Mouse (Mus musculus) testis, adult 2 months (tissue): Measurements from ENCODE around the gene Xpo4. TPM values are rescaled to one million over a fixed set of nuclear protein-coding genes. Genes with fewer than 3 reads are reported as not detected.

Experiments
- H3K27ac ChIP-seq: fragments of 200-500 bp; 2 replicates; pipeline ENCODE4 v1.5.1; 2012; ENCODE audit warnings: low read depth, low read length; ENCODE audit not compliant: control insufficient read depth, insufficient read depth
- H3K27me3 ChIP-seq: fragments of 200-500 bp; 2 replicates; pipeline ENCODE4 v1.6.1; 2012; ENCODE audit warnings: mild to moderate bottlenecking, low read length, moderate library complexity; ENCODE audit not compliant: control insufficient read depth, insufficient read depth
- H3K36me3 ChIP-seq: fragments of 200-500 bp; 2 replicates; pipeline ENCODE4 v1.6.1; 2012; ENCODE audit warnings: mild to moderate bottlenecking, low read length; ENCODE audit not compliant: control insufficient read depth, insufficient read depth
- H3K4me1 ChIP-seq: fragments of 200-500 bp; 2 replicates; pipeline ENCODE4 v1.6.1; 2012; ENCODE audit warnings: low read length; ENCODE audit not compliant: control insufficient read depth, insufficient read depth
- H3K4me3 ChIP-seq: fragments of 200-500 bp; 2 replicates; pipeline ENCODE4 v1.5.1; 2012; ENCODE audit warnings: low read depth, mild to moderate bottlenecking, low read length, moderate library complexity, mixed read lengths; ENCODE audit not compliant: control insufficient read depth
- CTCF ChIP-seq: fragments of 200-500 bp; IDR thresholded peaks from 2 replicates; pipeline ENCODE4 v1.5.1; 2012; ENCODE audit warnings: low read depth, mild to moderate bottlenecking, inconsistent platforms, low read length, moderate library complexity; ENCODE audit not compliant: control insufficient read depth, insufficient read depth, insufficient replicate concordance
- POLR2A ChIP-seq: fragments of 200-500 bp; IDR thresholded peaks from 2 replicates; pipeline ENCODE4 v1.6.1; 2012; ENCODE audit warnings: low read depth, mild to moderate bottlenecking, inconsistent platforms, low read length, moderate library complexity; ENCODE audit not compliant: control insufficient read depth
- polyA plus RNA-seq: library from polyadenylated mRNA; depleted of rRNA; stranded (reverse); fragments of >200 nt; gene quantifications from 2 replicates; pipeline ENCODE4 v1.2.3, GENCODE M21; 2012

Gene Xpo4
- polyA plus RNA-seq, 1 experiment, result 14.5 TPM

DNA sequence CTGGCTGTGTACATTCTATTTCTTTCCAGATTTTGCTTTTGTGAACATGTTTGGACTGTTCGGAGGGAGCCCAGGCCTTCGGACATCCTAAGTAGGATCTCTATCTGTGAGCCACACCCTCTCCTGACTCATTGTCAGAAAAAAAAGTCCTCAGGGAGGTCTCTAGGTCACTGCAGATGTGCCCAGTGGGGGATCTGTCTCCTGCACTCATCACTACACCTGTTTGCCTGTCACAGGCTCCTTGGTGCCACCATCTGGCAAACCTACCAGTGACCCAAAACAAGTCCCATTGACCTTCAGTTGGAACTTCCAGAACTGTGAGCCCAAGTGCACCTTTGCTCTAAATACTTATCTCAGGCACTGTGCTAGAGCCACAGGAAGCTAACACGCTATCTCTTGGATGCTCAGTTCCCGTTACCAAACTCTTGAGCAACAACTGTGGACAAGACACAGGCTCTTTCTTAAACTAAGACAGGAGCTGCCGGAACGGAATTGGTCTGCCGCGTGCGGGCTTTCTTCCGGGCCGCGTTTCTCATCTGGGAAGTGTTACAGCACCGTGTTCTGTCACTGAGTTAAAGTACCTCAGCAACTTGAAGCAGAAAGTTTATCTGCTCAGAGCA, 121.7 kb downstream of the Xpo4 start:
- H3K27me3 ChIP-seq, result no peaks in the 10 kb centered on the region
- H3K36me3 ChIP-seq, result no peaks in the 10 kb centered on the region
- H3K4me1 ChIP-seq, result peaks cover 8% of the 10 kb centered on the region
- TF ChIP-seq CTCF, result no peak
- no peak overlapping the region for H3K27ac ChIP-seq
- H3K4me3 ChIP-seq, result no peak overlapping the region

DNA sequence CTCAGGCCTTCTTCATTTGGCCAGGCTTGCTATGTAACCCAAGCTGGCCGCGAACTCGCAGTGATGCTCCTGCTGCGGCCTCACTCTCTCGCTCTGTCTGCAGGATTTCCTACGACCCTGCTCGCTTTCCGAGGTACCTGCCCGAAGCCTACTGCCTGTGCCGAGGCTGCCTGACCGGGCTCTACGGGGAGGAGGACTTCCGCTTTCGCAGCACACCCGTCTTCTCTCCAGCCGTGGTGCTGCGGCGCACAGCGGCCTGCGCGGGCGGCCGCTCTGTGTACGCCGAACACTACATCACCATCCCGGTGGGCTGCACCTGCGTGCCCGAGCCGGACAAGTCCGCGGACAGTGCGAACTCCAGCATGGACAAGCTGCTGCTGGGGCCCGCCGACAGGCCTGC, 123.0 kb downstream of the Xpo4 start:
- H3K36me3 ChIP-seq, result no peaks in the 10 kb centered on the region
- H3K27ac ChIP-seq, result no peak overlapping the region
- peaks cover 5% of the 10 kb centered on the region for H3K4me1 ChIP-seq
- H3K27me3 ChIP-seq, result no peaks in the 10 kb centered on the region
- no peak for TF ChIP-seq CTCF
- no peak for TF ChIP-seq POLR2A
- peak overlapping the region; percentile 60 for H3K4me3 ChIP-seq

DNA sequence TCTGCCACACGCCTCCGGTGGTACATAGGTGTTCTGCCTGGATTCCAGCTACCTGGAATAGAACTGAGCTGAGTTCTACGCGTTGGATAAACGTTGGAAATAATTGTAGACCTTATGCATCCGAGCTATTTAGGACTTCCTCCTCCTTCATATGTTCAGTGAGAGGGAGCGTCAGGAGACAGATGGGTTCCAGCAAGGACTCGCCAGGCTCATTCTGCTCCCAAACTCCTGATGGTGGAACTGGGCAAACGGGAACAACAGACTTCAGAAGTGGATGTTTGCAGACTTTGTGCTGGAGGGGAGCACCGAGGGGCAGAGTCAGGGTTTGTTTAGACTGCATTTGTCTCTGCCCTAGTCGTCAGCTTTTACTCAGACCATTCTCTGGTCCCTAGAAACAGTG, 124.5 kb downstream of the Xpo4 start:
- H3K36me3 ChIP-seq, result no peaks in the 10 kb centered on the region
- H3K4me3 ChIP-seq, result no peak overlapping the region
- H3K27ac ChIP-seq, result no peak overlapping the region
- TF ChIP-seq POLR2A, result no peak
- TF ChIP-seq CTCF, result no peak
- H3K4me1 ChIP-seq, result peaks cover 2% of the 10 kb centered on the region; the same call in 1 of the 2 replicates
- H3K27me3 ChIP-seq, result no peaks in the 10 kb centered on the region

DNA sequence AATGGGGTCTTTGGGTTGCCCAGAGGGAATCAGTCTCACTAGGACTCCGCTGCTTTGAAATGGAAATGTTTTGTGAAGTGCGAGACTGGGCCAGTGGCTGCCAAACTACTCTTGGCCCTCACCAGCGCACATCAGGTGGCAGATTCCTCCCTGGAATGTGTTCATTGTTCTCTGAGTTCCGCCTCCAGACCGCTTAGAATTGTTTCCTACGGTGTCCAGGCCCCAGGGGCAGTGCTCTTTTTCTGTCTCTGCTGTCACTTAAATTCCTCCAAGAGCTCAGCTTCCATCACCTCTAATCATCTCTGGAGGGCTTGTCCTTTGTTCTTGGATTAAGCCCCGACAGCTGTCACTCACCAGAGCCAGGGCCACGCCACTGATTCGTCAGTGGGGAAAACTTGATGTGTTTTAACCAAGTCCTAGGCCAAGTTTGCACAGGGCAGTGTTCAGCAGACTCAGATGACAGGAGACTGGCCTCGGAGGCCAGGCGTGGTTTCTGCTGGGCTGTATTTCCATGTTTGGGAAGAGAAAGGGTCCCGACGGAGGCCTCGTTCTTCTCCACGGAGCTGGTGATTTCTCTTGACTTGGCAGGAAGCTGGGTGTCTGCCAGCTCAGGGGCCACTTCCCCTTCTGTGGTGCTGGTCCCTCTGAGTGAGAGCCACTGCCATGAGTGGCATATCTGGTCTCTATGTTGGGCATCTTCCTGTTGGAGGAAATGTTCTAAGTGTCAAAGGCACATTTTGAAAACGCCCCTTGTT, 127.8 kb downstream of the Xpo4 start:
- TF ChIP-seq POLR2A (peak; percentile 65; the same call in 1 of the 2 replicates), CTCF (no peak)
- H3K27me3 ChIP-seq, result no peaks in the 10 kb centered on the region
- H3K4me3 ChIP-seq, result peak overlapping the region; percentile 46
- peaks cover 2% of the 10 kb centered on the region; the same call in 1 of the 2 replicates for H3K4me1 ChIP-seq
- H3K36me3 ChIP-seq, result no peaks in the 10 kb centered on the region
- H3K27ac ChIP-seq, result no peak overlapping the region

DNA sequence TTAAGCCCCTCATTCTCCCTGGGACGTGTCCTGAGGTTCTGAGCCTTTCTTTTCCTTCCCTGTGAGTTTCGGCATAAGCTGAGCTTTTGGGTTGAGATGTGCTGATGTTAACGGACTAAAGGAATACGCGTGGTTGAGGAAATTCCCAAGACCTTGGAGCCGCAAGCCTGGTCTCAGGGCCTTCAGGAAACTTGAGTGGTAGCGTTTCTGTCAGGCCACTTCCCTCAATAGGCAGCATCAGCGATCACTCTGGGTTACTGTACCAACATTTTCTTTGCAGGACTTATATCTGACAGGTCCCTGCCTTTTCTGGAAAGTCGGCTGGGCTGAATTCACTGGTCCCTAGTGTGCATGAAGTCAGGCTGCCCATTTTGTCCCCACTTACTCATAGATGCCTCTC, 128.4 kb downstream of the Xpo4 start:
- H3K4me1 ChIP-seq, result peaks cover 2% of the 10 kb centered on the region; the same call in 1 of the 2 replicates
- no peaks in the 10 kb centered on the region for H3K36me3 ChIP-seq
- no peaks in the 10 kb centered on the region for H3K27me3 ChIP-seq
- peak overlapping the region; percentile 46 for H3K4me3 ChIP-seq
- TF ChIP-seq CTCF (no peak), POLR2A (no peak)
- no peak overlapping the region for H3K27ac ChIP-seq

DNA sequence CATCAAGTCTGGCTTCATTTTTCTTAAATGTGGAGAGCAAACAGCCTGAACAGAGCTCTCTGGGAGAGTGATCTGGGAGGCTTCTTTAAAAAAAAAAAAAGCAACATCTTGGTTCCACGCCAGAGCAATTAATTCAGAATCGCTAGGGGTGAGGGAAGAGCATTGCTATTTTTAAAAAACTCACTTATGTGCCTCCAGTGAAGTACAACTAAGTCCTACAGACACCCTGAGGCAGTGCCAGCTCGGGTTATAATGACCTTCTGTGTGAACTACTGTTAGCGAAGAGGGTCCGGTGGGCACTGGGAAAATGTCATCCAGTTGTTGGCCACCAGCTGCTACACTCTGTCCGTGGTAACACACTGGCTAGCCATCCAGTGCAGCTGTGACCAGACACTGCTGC, 129.6 kb downstream of the Xpo4 start:
- Histone ChIP-seq H3K27me3 (no peaks in the 10 kb centered on the region), H3K4me1 (peaks cover 2% of the 10 kb centered on the region; the same call in 1 of the 2 replicates), H3K27ac (no peak overlapping the region)

DNA sequence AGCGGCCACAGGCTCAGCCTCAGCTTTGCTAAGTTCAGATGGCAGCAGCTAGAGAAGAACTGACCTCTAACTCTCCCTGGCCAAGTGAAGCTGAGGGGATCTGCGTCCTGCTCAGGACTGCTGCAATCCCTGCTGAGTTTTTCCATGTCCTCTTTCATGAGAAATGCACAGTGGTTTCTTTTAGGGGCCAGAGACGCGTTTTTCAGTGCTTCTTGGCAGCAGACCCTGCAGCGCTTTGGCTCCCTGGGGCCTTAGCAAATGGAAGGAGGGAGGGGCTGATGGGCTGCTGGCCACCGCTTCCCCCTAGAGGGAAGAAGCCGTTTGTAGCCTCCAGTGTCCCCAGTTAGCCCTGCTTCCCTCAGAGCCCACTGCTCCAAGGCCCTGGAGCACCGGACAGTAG, 130.3 kb downstream of the Xpo4 start:
- no peak overlapping the region for H3K4me3 ChIP-seq
- no peaks in the 10 kb centered on the region for H3K27me3 ChIP-seq
- H3K4me1 ChIP-seq, result peaks cover 2% of the 10 kb centered on the region; the same call in 1 of the 2 replicates
- no peak for TF ChIP-seq POLR2A
- no peak for TF ChIP-seq CTCF
- no peaks in the 10 kb centered on the region for H3K36me3 ChIP-seq
- H3K27ac ChIP-seq, result no peak overlapping the region

More for the DNA sequence above, 129.6 kb downstream of the Xpo4 start:
- Histone ChIP-seq H3K36me3 (no peaks in the 10 kb centered on the region), H3K4me3 (no peak overlapping the region)
- TF ChIP-seq POLR2A (no peak), CTCF (no peak)
